Comparison of ENCODE assay signal across 9 mouse cellular contexts in the genomic region with DNA sequence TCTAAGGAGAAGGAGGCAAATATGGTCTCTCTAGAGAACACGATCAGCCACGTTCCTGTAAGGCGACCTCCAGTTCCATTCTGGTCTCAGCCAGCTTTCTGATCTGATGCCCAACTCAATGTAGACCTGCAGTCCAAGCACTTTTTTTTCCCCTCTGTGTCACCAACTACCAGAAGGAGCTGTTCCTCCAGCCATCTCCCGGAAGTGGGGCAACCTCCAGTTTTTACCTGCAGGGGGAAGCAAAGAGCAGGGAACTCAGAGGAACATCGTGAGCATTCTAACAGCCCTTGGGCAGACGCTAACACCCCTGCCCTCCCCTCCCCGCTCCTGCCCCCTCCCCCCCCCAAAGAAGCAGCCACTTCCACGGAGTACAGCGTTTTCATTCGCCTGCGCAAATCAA. TPM values are rescaled to one million over a fixed set of nuclear protein-coding genes. Genes with fewer than 3 reads are reported as not detected.
DNase-seq lines count a peak whose midpoint lies in the region; ATAC-seq lines count a peak whose summit lies in the region.
"Had no signal": no experiment of that assay in that cellular context is flagged by ENCODE, and none has a peak within 500 bp of the region (broad histone marks: within the 10 kb centered on the region; RNA-seq: fewer than 3 reads in every experiment).

No protein-coding gene starts in this region.

- intact Hi-C loops in heart, postnatal 10 days (cut with DNase I): loop anchor here (1.0 kb wide), 2 partner anchors 95 to 187 kb away; no protein-coding TSS in a partner anchor
- intact Hi-C loops in left cerebral cortex, postnatal 25 days (cut with DNase I): loop anchor here (5.0 to 10.0 kb wide), 2 partner anchors 97 to 189 kb away; partner anchors contain the start of gene Ctrl

- no peak overlapping the region for H3K27ac ChIP-seq in forebrain, embryonic 11.5 days (ENCODE audit: low read depth, low read length)
- H3K27ac ChIP-seq in forebrain, embryonic 16.5 days (ENCODE audit: low read length): no peak overlapping the region
- H3K27ac ChIP-seq: limb, embryonic 15.5 days had no signal

- 0 out of 2 replicates have a peak, but pooled peaks have one; percentile 24 for ATAC-seq in forebrain, embryonic 11.5 days (replicated peaks; ENCODE audit: low FRiP score)
- ATAC-seq in forebrain, embryonic 16.5 days: no peak

- H3K9ac ChIP-seq in forebrain, embryonic 11.5 days (ENCODE audit: low read length): no peak overlapping the region
- no peak overlapping the region for H3K9ac ChIP-seq in forebrain, embryonic 16.5 days (replicated peaks; ENCODE audit: low read depth, low read length)
- H3K9ac ChIP-seq: limb, embryonic 15.5 days had no signal

- DNase-seq in forebrain, embryonic 11.5 days (ENCODE audit: low spot score): peak; percentile 68
- peak; percentile 69 for DNase-seq in MN1 (ENCODE audit: low spot score)
- DNase-seq in embryo, embryonic 10 days (ENCODE audit: low spot score): peak; percentile 39
- DNase-seq in heart, postnatal 10 days: peak; percentile 77 to 86
- DNase-seq in left cerebral cortex, postnatal 25 days (ENCODE audit: low spot score in 2 of 2): peak; percentile 36 to 71
- DNase-seq in mesoderm, embryonic 11.5 days (ENCODE audit: low read depth, low spot score): peak; percentile 54
- peak; percentile 76 for DNase-seq in testis, postnatal 10 days (ENCODE audit: low spot score)

- H3K4me2 ChIP-seq in forebrain, embryonic 11.5 days (ENCODE audit: low read depth, low read length, severe bottlenecking): no peak overlapping the region
- H3K4me2 ChIP-seq in forebrain, embryonic 16.5 days (ENCODE audit: low read length): no peak overlapping the region
- H3K4me2 ChIP-seq: limb, embryonic 15.5 days had no signal

- H3K27me3 ChIP-seq in forebrain, embryonic 11.5 days (ENCODE audit: control insufficient read depth, insufficient read depth, low read length): no peaks in the 10 kb centered on the region
- H3K27me3 ChIP-seq in forebrain, embryonic 16.5 days (replicated peaks; ENCODE audit: control insufficient read depth, insufficient read depth, low read length): no peaks in the 10 kb centered on the region
- H3K27me3 ChIP-seq: limb, embryonic 15.5 days had no signal

- H3K9me3 ChIP-seq in forebrain, embryonic 11.5 days (ENCODE audit: control insufficient read depth, low read length): no peaks in the 10 kb centered on the region
- H3K9me3 ChIP-seq in forebrain, embryonic 16.5 days (ENCODE audit: control insufficient read depth, low read length): no peaks in the 10 kb centered on the region
- H3K9me3 ChIP-seq: limb, embryonic 15.5 days had no signal

- no peak overlapping the region for H3K4me3 ChIP-seq in forebrain, embryonic 11.5 days (ENCODE audit: low read depth, low read length)
- no peak overlapping the region for H3K4me3 ChIP-seq in forebrain, embryonic 16.5 days (replicated peaks; ENCODE audit: low read length)
- H3K4me3 ChIP-seq: limb, embryonic 15.5 days had no signal

- 33% methylated on average over 11 of the region's 11 CpGs for WGBS in forebrain, embryonic 11.5 days
- WGBS in forebrain, embryonic 16.5 days: 30% methylated on average over 11 of the region's 11 CpGs

- no peaks in the 10 kb centered on the region for H3K4me1 ChIP-seq in forebrain, embryonic 11.5 days (replicated peaks; ENCODE audit: control insufficient read depth, insufficient read depth, low read length)
- H3K4me1 ChIP-seq in forebrain, embryonic 16.5 days (replicated peaks; ENCODE audit: control insufficient read depth, insufficient read depth, low read length): no peaks in the 10 kb centered on the region
- H3K4me1 ChIP-seq: limb, embryonic 15.5 days had no signal

- H3K36me3 ChIP-seq in forebrain, embryonic 11.5 days (ENCODE audit: control insufficient read depth, insufficient read depth, low read length): no peaks in the 10 kb centered on the region
- no peaks in the 10 kb centered on the region for H3K36me3 ChIP-seq in forebrain, embryonic 16.5 days (ENCODE audit: control insufficient read depth, insufficient read depth)
- H3K36me3 ChIP-seq: limb, embryonic 15.5 days had no signal

RNA-seq across cellular contexts. Expression of gene Tsnaxip1, which starts 7.8 kb away (rescaled TPM):
- polyA plus RNA-seq in forebrain, embryonic 11.5 days (2014; fragmentation: Nextera tagmentation; extraction: Ambion mirVana): 0.21 and 0.23 TPM in 2 replicates
- polyA plus RNA-seq in forebrain, embryonic 16.5 days (2015; fragmentation: Nextera tagmentation; extraction: Ambion mirVana): 0.67 and 0.93 TPM in 2 replicates
- total RNA-seq in heart, postnatal 10 days (2021): not detected
- total RNA-seq in left cerebral cortex, postnatal 25 days (2021): not detected

RNA-seq across cellular contexts. Expression of gene Ranbp10, which starts 8.2 kb away (rescaled TPM):
- 15.8 and 16.1 TPM in 2 replicates for polyA plus RNA-seq in forebrain, embryonic 11.5 days (2014; fragmentation: Nextera tagmentation; extraction: Ambion mirVana)
- polyA plus RNA-seq in forebrain, embryonic 16.5 days (2015; fragmentation: Nextera tagmentation; extraction: Ambion mirVana): 11.3 and 13.1 TPM in 2 replicates
- total RNA-seq in heart, postnatal 10 days (2021): 10 to 100 TPM; 24.2 to 24.5 TPM
- 10 to 100 TPM; 24.4 to 25.8 TPM for total RNA-seq in left cerebral cortex, postnatal 25 days (2021)

RNA-seq across cellular contexts. Expression of gene Cenpt, which starts 17.8 kb away (rescaled TPM):
- 59.7 and 62.0 TPM in 2 replicates for polyA plus RNA-seq in forebrain, embryonic 11.5 days (2014; fragmentation: Nextera tagmentation; extraction: Ambion mirVana)
- 66.0 and 69.8 TPM in 2 replicates for polyA plus RNA-seq in forebrain, embryonic 16.5 days (2015; fragmentation: Nextera tagmentation; extraction: Ambion mirVana)
- total RNA-seq in heart, postnatal 10 days (2021): 1 to 10 TPM; 8.4 to 8.5 TPM
- 10 to 100 TPM; 14.0 to 16.6 TPM for total RNA-seq in left cerebral cortex, postnatal 25 days (2021)

RNA-seq across cellular contexts. Expression of gene Thap11, which starts 19.6 kb away (rescaled TPM):
- 85.6 and 87.3 TPM in 2 replicates for polyA plus RNA-seq in forebrain, embryonic 11.5 days (2014; fragmentation: Nextera tagmentation; extraction: Ambion mirVana)
- polyA plus RNA-seq in forebrain, embryonic 16.5 days (2015; fragmentation: Nextera tagmentation; extraction: Ambion mirVana): 63.8 and 69.2 TPM in 2 replicates
- total RNA-seq in heart, postnatal 10 days (2021): 10 to 100 TPM; 27.5 to 31.9 TPM
- 10 to 100 TPM; 40.0 to 40.4 TPM for total RNA-seq in left cerebral cortex, postnatal 25 days (2021)

RNA-seq across cellular contexts. Expression of gene Nutf2, which starts 25.1 kb away (rescaled TPM):
- 355 and 371 TPM in 2 replicates for polyA plus RNA-seq in forebrain, embryonic 11.5 days (2014; fragmentation: Nextera tagmentation; extraction: Ambion mirVana)
- polyA plus RNA-seq in forebrain, embryonic 16.5 days (2015; fragmentation: Nextera tagmentation; extraction: Ambion mirVana): 172 and 176 TPM in 2 replicates
- total RNA-seq in heart, postnatal 10 days (2021): 10 to 100 TPM; 41.9 to 46.2 TPM
- total RNA-seq in left cerebral cortex, postnatal 25 days (2021): 10 to 100 TPM; 21.8 to 32.1 TPM
